Mouse (Mus musculus): ENCODE data around the gene Psrc1. TPM values are rescaled to one million over a fixed set of nuclear protein-coding genes. Genes with fewer than 3 reads are reported as not detected.

Psrc1 gene
- total RNA-seq, 2 experiments from 2014 or later: 18.4 TPM

- no peak for DNase-seq
Observed at GRCm38 (mm10) chr3:108424944-108425623, 41.4 kb downstream of the Psrc1 start.

- DNase-seq: no peak
Observed at GRCm38 (mm10) chr3:108425624-108426018, 42.0 kb downstream of the Psrc1 start.

- no peak for DNase-seq
Observed at GRCm38 (mm10) chr3:108432542-108433187, 49.0 kb downstream of the Psrc1 start.

- DNase-seq: no peak
Observed at GRCm38 (mm10) chr3:108433188-108433880, 49.7 kb downstream of the Psrc1 start.

- DNase-seq: no peak
Observed at GRCm38 (mm10) chr3:108433881-108434495, 50.3 kb downstream of the Psrc1 start.

- no peak for DNase-seq
Observed at GRCm38 (mm10) chr3:108435701-108436379, 52.2 kb downstream of the Psrc1 start.

- no peak for DNase-seq
Observed at GRCm38 (mm10) chr3:108436380-108436714, 52.7 kb downstream of the Psrc1 start.

Other genes starting within 250 kb of the Psrc1 start
- 10 to 100 TPM; 32.4 to 32.9 TPM for gene Gnai3, start 237.7 kb upstream of the Psrc1 start, total RNA-seq (2021)
- 10 to 100 TPM; 15.6 to 15.9 TPM for gene Gpr61, start 229.0 kb upstream of the Psrc1 start, total RNA-seq (2021)
- gene Amigo1, start 197.5 kb upstream of the Psrc1 start, total RNA-seq (2021): 10 to 100 TPM; 65.0 to 69.0 TPM
- gene Cyb561d1, start 182.6 kb upstream of the Psrc1 start, total RNA-seq (2021): 10 to 100 TPM; 16.4 to 16.5 TPM
- gene Atxn7l2, start 172.9 kb upstream of the Psrc1 start, total RNA-seq (2021): 10 to 100 TPM; 25.7 to 28.9 TPM
- gene Sypl2, start 157.2 kb upstream of the Psrc1 start, total RNA-seq (2021): 1 to 10 TPM; 2.0 to 2.3 TPM
- 10 to 100 TPM; 70.9 to 81.1 TPM for gene Psma5, start 126.9 kb upstream of the Psrc1 start, total RNA-seq (2021)
- gene Sort1, start 99.8 kb upstream of the Psrc1 start, total RNA-seq (2021): 100 to 1,000 TPM; 345 to 381 TPM
- 1 to 10 TPM; 1.8 to 1.9 TPM for gene Mybphl, start 18.9 kb upstream of the Psrc1 start, total RNA-seq (2021)
- 100 to 1,000 TPM; 178 to 190 TPM for gene Celsr2, start 31.7 kb downstream of the Psrc1 start, total RNA-seq (2021)
- 100 to 1,000 TPM; 190 to 210 TPM for gene Sars, start 61.4 kb downstream of the Psrc1 start, total RNA-seq (2021)
- 1 to 10 TPM; 2.4 to 2.9 TPM for gene 1700013F07Rik, start 150.3 kb downstream of the Psrc1 start, total RNA-seq (2021)
- gene 5330417C22Rik, start 152.7 kb downstream of the Psrc1 start, total RNA-seq (2021): 10 to 100 TPM; 26.1 to 29.7 TPM
- gene Tmem167b, start 178.6 kb downstream of the Psrc1 start, total RNA-seq (2021): 10 to 100 TPM; 51.2 to 54.0 TPM
- 10 to 100 TPM; 25.1 to 26.2 TPM for gene Taf13, start 187.9 kb downstream of the Psrc1 start, total RNA-seq (2021)
- 100 to 1,000 TPM; 129 to 132 TPM for gene Wdr47, start 207.4 kb downstream of the Psrc1 start, total RNA-seq (2021)